Mouse (Mus musculus): ENCODE results near the gene Usp35. TPM values are rescaled to one million over a fixed set of nuclear protein-coding genes. Genes with fewer than 3 reads are reported as not detected.

Usp35 gene
- polyA plus RNA-seq, 1 experiment from 2014 or later, result 1.5 TPM

DNA sequence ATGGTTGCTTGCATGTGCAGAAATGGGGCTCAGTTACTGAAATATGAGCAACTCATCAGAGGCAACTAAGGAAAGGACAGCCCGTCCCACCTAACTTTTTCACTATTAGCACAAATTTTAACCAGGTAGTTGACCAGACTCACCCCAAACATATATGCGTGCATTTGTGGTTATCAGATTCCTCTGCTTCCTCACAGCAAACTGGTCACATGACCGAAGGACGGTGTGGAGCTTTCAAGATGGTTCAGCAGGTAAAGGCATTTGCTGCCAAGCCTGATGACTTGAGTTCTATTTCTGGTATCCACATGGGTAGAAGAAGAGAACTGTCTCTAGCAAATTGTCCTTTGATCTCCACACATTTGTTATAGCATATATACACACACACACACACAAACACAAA lies 26.5 kb upstream of the Usp35 start:
- Histone ChIP-seq H3K4me2 (ENCODE audit: low read depth, low read length) (no peak overlapping the region), H3K9ac (ENCODE audit: low read length) (no peak overlapping the region), H3K4me3 (replicated peaks; ENCODE audit: low read length) (no peak overlapping the region), H3K36me3 (ENCODE audit: control insufficient read depth, insufficient read depth, low read length) (no peaks in the 10 kb centered on the region), H3K4me1 (ENCODE audit: control insufficient read depth, insufficient read depth, low read length) (0 out of 2 replicates have a peak, but pooled peaks cover 3% of the 10 kb centered on the region), H3K27ac (ENCODE audit: low read length) (no peak overlapping the region), H3K9me3 (replicated peaks; ENCODE audit: control insufficient read depth, low read length) (no peaks in the 10 kb centered on the region), H3K27me3 (ENCODE audit: control insufficient read depth, insufficient read depth, low read length) (no peaks in the 10 kb centered on the region)
- 84% methylated on average over 4 of the region's 4 CpGs for WGBS
- no peak for ATAC-seq (ENCODE audit: insufficient read depth, low FRiP score)

DNA sequence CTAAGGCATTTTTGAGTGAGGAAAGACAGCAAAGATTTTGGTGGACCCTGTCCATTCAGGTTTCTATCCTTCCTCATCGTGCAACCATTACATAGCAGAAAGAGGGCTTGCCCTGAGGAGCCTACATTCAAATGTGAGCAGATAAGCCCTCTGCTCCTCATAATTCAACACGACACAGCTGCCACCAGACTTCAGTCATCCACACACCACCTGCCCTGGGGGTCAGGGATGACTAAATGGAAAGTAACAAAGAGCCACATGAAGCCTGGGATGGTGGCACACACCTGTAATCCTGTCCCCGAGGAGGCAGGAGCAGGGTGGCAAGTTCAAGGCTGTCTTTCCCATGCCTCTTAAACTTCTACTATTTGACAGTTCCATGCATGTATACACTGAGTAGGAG lies 26.0 kb upstream of the Usp35 start:
- no peaks in the 10 kb centered on the region for H3K9me3 ChIP-seq (replicated peaks; ENCODE audit: control insufficient read depth, low read length)
- ATAC-seq (ENCODE audit: insufficient read depth, low FRiP score), result no peak
- no peak overlapping the region for H3K4me3 ChIP-seq (replicated peaks; ENCODE audit: low read length)
- no peaks in the 10 kb centered on the region for H3K36me3 ChIP-seq (ENCODE audit: control insufficient read depth, insufficient read depth, low read length)
- no peak overlapping the region for H3K27ac ChIP-seq (ENCODE audit: low read length)
- H3K4me1 ChIP-seq (ENCODE audit: control insufficient read depth, insufficient read depth, low read length), result 0 out of 2 replicates have a peak, but pooled peaks cover 3% of the 10 kb centered on the region
- H3K27me3 ChIP-seq (ENCODE audit: control insufficient read depth, insufficient read depth, low read length), result no peaks in the 10 kb centered on the region
- no peak overlapping the region for H3K4me2 ChIP-seq (ENCODE audit: low read depth, low read length)
- no peak overlapping the region for H3K9ac ChIP-seq (ENCODE audit: low read length)
- WGBS, result 67% methylated on average over 3 of the region's 3 CpGs

DNA sequence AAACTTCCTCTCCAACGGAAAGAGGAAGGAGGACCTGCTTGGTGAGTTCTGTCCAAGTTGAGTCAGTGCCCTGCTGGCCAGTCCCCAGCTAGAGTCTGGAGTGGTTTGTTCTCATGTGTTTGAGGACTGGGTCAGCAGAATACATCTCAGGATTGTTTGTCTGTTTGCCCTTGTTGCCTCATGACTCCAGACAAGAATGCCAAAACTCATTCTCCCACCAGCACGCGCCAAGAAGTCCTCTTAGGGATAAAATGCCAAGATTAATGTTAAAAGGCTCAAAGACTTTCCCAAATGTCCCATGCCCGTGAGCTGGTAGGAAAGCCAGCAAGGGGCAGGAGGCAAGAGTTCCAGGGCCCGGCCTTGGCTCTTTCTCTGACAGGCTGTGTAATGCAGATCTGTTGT lies 25.1 kb upstream of the Usp35 start:
- no peak; the same call in 1 of the 2 replicates for ATAC-seq (ENCODE audit: insufficient read depth, low FRiP score)

DNA sequence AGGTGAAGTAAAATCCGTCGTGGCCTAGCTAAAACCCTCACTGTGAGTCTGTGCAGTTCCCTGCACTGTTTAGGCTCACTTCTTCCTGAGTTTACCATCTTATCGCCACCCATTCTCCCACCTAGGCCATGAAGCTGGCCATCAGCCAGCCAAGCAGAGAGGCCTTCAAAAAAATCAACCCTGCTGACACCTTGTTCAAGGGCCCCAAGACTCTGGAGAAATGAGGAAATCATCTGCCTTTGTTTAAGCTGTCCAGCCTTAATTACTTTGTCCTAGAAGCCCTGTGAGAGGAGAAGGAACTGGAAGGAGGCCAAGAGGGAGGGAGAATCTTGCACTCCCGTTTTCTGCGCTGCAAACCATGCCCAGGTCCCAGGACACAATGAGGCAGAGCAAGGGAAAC lies 24.4 kb upstream of the Usp35 start:
- Histone ChIP-seq H3K4me1 (ENCODE audit: control insufficient read depth, insufficient read depth, low read length) (0 out of 2 replicates have a peak, but pooled peaks cover 3% of the 10 kb centered on the region), H3K36me3 (ENCODE audit: control insufficient read depth, insufficient read depth, low read length) (no peaks in the 10 kb centered on the region), H3K4me3 (replicated peaks; ENCODE audit: low read length) (no peak overlapping the region), H3K27ac (ENCODE audit: low read length) (0 out of 2 replicates have a peak overlapping the region, but pooled peaks have one; percentile 12), H3K27me3 (ENCODE audit: control insufficient read depth, insufficient read depth, low read length) (no peaks in the 10 kb centered on the region), H3K4me2 (ENCODE audit: low read depth, low read length) (no peak overlapping the region), H3K9me3 (replicated peaks; ENCODE audit: control insufficient read depth, low read length) (no peaks in the 10 kb centered on the region), H3K9ac (ENCODE audit: low read length) (no peak overlapping the region)
- peak; percentile 16; the same call in 1 of the 2 replicates for ATAC-seq (ENCODE audit: insufficient read depth, low FRiP score)
- WGBS, result 67% methylated on average over 5 of the region's 5 CpGs

More for the DNA sequence above, 25.1 kb upstream of the Usp35 start:
- H3K9ac ChIP-seq (ENCODE audit: low read length), result no peak overlapping the region
- 65% methylated on average over 5 of the region's 5 CpGs for WGBS
- no peak overlapping the region for H3K4me3 ChIP-seq (replicated peaks; ENCODE audit: low read length)
- H3K9me3 ChIP-seq (replicated peaks; ENCODE audit: control insufficient read depth, low read length), result no peaks in the 10 kb centered on the region
- no peaks in the 10 kb centered on the region for H3K27me3 ChIP-seq (ENCODE audit: control insufficient read depth, insufficient read depth, low read length)
- H3K4me1 ChIP-seq (ENCODE audit: control insufficient read depth, insufficient read depth, low read length), result 0 out of 2 replicates have a peak, but pooled peaks cover 3% of the 10 kb centered on the region
- no peak overlapping the region for H3K4me2 ChIP-seq (ENCODE audit: low read depth, low read length)
- no peaks in the 10 kb centered on the region for H3K36me3 ChIP-seq (ENCODE audit: control insufficient read depth, insufficient read depth, low read length)
- H3K27ac ChIP-seq (ENCODE audit: low read length), result no peak overlapping the region

DNA sequence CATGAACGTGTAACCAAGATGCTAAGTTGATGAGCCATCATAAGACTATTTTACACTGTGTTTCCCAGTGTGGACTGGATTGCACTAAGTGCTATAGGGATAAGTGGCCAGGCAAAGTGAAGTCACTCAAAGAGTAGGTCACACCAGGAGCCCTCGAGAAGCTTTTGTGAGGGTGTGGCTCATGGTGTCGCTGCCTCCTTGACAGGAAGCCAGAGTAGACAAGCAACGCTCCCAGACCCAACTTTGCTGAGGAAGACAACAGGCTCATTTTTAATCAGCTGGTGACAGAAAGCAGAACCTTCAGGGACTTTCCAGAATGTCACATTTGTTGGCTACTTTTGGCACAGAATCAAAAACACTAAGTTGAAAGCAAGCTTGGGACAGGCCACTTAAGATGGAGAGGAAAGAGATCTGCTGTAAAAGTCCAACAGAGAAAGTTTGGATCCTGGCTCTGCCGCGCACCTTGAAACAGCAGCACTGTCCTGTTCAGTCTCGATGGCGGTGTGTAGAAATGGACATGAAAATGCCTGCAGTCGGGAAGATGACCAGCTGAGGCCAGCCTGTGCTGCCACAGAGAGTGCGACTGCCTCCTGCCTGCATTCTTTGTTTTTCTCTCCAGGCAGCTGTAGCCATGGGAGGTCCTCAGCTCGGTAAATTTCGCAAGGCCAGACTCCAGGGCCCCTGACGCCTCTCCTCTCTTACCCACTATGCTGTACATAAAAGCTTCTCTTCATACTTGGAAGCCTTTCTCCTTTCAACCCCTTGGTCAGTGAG lies 23.4 kb upstream of the Usp35 start:
- no peak for ATAC-seq (ENCODE audit: insufficient read depth, low FRiP score)
- 32% methylated on average over 13 of the region's 13 CpGs for WGBS
- no peaks in the 10 kb centered on the region for H3K27me3 ChIP-seq (ENCODE audit: control insufficient read depth, insufficient read depth, low read length)
- H3K27ac ChIP-seq (ENCODE audit: low read length), result no peak overlapping the region
- no peak overlapping the region for H3K9ac ChIP-seq (ENCODE audit: low read length)
- no peak overlapping the region for H3K4me2 ChIP-seq (ENCODE audit: low read depth, low read length)
- H3K4me3 ChIP-seq (replicated peaks; ENCODE audit: low read length), result no peak overlapping the region
- H3K9me3 ChIP-seq (replicated peaks; ENCODE audit: control insufficient read depth, low read length), result no peaks in the 10 kb centered on the region
- 0 out of 2 replicates have a peak, but pooled peaks cover 3% of the 10 kb centered on the region for H3K4me1 ChIP-seq (ENCODE audit: control insufficient read depth, insufficient read depth, low read length)
- H3K36me3 ChIP-seq (ENCODE audit: control insufficient read depth, insufficient read depth, low read length), result no peaks in the 10 kb centered on the region

DNA sequence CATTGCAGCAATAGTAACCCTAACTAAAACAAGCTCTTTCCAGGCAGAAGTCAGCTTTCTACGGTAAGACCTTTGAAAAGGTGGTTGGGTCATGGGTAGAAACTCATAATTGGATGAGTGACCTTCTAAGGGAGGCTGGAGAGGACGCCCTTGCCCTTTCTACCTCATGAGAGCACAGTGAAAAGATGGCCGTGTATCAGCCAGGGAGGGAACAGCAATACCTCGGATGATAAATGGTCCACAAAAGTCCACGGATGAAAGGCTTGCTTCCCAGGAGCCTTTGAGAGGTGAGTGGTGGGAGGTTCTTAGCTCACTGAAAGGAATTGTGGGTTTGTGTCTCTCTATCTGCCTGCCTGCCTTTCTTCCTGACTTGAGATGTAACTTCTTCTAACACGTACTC lies 21.5 kb upstream of the Usp35 start:
- Histone ChIP-seq H3K9ac (ENCODE audit: low read length) (no peak overlapping the region), H3K36me3 (ENCODE audit: control insufficient read depth, insufficient read depth, low read length) (no peaks in the 10 kb centered on the region), H3K9me3 (replicated peaks; ENCODE audit: control insufficient read depth, low read length) (no peaks in the 10 kb centered on the region), H3K4me2 (ENCODE audit: low read depth, low read length) (no peak overlapping the region), H3K4me1 (ENCODE audit: control insufficient read depth, insufficient read depth, low read length) (0 out of 2 replicates have a peak, but pooled peaks cover 3% of the 10 kb centered on the region), H3K4me3 (replicated peaks; ENCODE audit: low read length) (no peak overlapping the region), H3K27ac (ENCODE audit: low read length) (no peak overlapping the region), H3K27me3 (ENCODE audit: control insufficient read depth, insufficient read depth, low read length) (no peaks in the 10 kb centered on the region)
- 82% methylated on average over 6 of the region's 6 CpGs for WGBS
- no peak for ATAC-seq (ENCODE audit: insufficient read depth, low FRiP score)

DNA sequence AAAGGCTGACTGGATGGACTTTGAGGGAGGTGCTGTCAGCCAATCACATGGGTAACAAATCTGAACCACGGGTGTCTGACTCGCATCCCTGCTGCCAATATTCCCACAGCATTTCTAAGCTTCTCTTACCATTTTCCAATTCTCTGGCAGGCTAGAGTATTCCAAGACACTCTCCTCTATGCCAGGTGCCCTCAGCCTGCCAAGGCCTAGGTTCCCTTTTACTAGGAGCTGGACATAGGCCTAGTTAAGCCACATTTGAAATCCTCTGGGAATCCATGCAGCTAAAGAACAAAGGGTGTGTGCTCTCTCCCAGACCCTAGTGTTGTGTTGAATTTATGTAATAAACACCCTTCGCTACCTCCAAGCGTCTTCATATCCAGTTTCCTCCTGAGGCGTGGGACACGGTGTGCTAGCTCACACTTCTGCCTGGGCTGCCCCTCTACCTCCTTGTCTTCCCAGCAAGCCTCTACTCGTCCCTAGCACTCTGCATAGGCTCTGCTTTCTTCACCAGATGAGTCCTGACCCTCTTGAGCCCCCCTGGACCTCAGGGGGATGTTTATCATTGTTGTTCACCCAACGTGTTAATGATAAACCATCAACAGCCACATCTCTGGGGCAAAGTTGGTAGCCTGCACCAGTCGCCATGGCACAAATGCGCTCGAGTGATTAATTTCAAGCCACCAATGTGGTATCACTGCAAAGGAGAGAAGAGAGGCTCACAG lies 20.1 kb upstream of the Usp35 start:
- WGBS, result 86% methylated on average over 11 of the region's 11 CpGs
- H3K36me3 ChIP-seq (ENCODE audit: control insufficient read depth, insufficient read depth, low read length), result no peaks in the 10 kb centered on the region
- no peak for ATAC-seq (ENCODE audit: insufficient read depth, low FRiP score)
- H3K9me3 ChIP-seq (replicated peaks; ENCODE audit: control insufficient read depth, low read length), result no peaks in the 10 kb centered on the region
- H3K9ac ChIP-seq (ENCODE audit: low read length), result no peak overlapping the region
- no peak overlapping the region for H3K4me3 ChIP-seq (replicated peaks; ENCODE audit: low read length)
- no peak overlapping the region for H3K4me2 ChIP-seq (ENCODE audit: low read depth, low read length)
- H3K27me3 ChIP-seq (ENCODE audit: control insufficient read depth, insufficient read depth, low read length), result no peaks in the 10 kb centered on the region
- no peak overlapping the region for H3K27ac ChIP-seq (ENCODE audit: low read length)
- H3K4me1 ChIP-seq (ENCODE audit: control insufficient read depth, insufficient read depth, low read length), result 0 out of 2 replicates have a peak, but pooled peaks cover 3% of the 10 kb centered on the region

DNA sequence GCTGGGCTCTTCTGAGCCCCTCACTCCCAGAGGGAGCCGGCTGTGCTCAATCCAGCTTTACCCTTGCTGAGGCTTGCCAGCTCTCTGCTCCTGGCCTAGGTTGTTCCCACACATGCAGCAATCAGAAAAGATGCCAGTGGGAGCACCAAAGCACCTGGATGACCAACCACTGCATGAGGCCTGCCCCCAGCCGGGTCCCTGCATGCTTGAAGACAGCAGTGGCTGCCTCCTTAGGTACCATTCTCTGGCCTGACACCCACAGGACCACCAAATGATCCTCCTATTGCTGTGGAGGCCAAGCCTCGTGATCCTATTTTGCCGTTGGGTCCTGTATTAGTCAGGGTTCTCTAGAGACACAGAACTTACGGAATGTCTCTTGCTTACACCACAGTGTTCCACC lies 19.1 kb upstream of the Usp35 start:
- Histone ChIP-seq H3K27me3 (ENCODE audit: control insufficient read depth, insufficient read depth, low read length) (no peaks in the 10 kb centered on the region), H3K9me3 (replicated peaks; ENCODE audit: control insufficient read depth, low read length) (no peaks in the 10 kb centered on the region), H3K4me1 (ENCODE audit: control insufficient read depth, insufficient read depth, low read length) (0 out of 2 replicates have a peak, but pooled peaks cover 3% of the 10 kb centered on the region), H3K9ac (ENCODE audit: low read length) (no peak overlapping the region), H3K36me3 (ENCODE audit: control insufficient read depth, insufficient read depth, low read length) (no peaks in the 10 kb centered on the region), H3K27ac (ENCODE audit: low read length) (no peak overlapping the region), H3K4me3 (replicated peaks; ENCODE audit: low read length) (no peak overlapping the region), H3K4me2 (ENCODE audit: low read depth, low read length) (no peak overlapping the region)
- no peak for ATAC-seq (ENCODE audit: insufficient read depth, low FRiP score)
- 86% methylated on average over 5 of the region's 5 CpGs for WGBS

DNA sequence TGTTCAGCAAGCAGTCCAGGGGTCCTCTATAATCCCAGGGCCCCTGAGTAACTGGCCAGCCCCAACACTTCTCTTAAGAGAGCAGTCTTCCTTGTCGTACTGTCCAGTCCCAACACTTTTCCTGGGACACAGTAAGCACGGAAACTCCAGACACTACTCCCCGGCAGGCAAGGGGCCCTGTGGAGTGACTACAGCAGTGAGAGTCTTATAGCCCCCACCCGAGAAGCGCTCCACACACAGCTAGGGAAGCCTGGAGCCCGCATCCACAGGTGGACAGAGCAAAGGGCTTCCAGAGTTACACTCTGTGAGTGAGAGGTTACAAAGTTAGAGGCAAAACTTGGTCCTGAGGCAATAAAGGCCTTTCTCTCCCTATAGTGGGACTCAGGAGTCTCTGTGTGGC lies 17.6 kb upstream of the Usp35 start:
- Histone ChIP-seq H3K36me3 (ENCODE audit: control insufficient read depth, insufficient read depth, low read length) (no peaks in the 10 kb centered on the region), H3K9me3 (replicated peaks; ENCODE audit: control insufficient read depth, low read length) (no peaks in the 10 kb centered on the region), H3K27ac (ENCODE audit: low read length) (no peak overlapping the region), H3K9ac (ENCODE audit: low read length) (no peak overlapping the region), H3K4me3 (replicated peaks; ENCODE audit: low read length) (no peak overlapping the region), H3K4me2 (ENCODE audit: low read depth, low read length) (no peak overlapping the region), H3K4me1 (ENCODE audit: control insufficient read depth, insufficient read depth, low read length) (peaks cover 7% of the 10 kb centered on the region), H3K27me3 (ENCODE audit: control insufficient read depth, insufficient read depth, low read length) (no peaks in the 10 kb centered on the region)
- ATAC-seq (ENCODE audit: insufficient read depth, low FRiP score), result no peak
- WGBS, result 91% methylated on average over 6 of the region's 6 CpGs
